Mouse (Mus musculus) liver, embryonic 12.5 days (tissue): ENCODE measurements around the gene Tmx4. TPM values are rescaled to one million over a fixed set of nuclear protein-coding genes. Genes with fewer than 3 reads are reported as not detected.

Experiments
- ATAC-seq: fragments of 200-750 bp; cut with Nextera tagmentation; 2 replicates; pipeline ENCODE4 v1.8.0; 2017; ENCODE audit warnings: moderate number of reproducible peaks, mild to moderate bottlenecking, moderate library complexity
- H3K27ac ChIP-seq: fragments of 300-500 bp; sonication (generic); 2 replicates; pipeline ENCODE4 v1.5.1; 2016; ENCODE audit warnings: mild to moderate bottlenecking
- H3K27me3 ChIP-seq: fragments of 300-500 bp; sonication (generic); replicated peaks from 2 replicates; pipeline ENCODE4 v1.6.1; 2016; ENCODE audit warnings: mild to moderate bottlenecking, moderate library complexity
- H3K36me3 ChIP-seq: fragments of 300-500 bp; sonication (generic); 2 replicates; pipeline ENCODE4 v1.6.1; 2016; ENCODE audit warnings: mild to moderate bottlenecking, moderate library complexity
- H3K4me1 ChIP-seq: fragments of 300-500 bp; sonication (generic); 2 replicates; pipeline ENCODE4 v1.6.1; 2016
- H3K4me2 ChIP-seq: fragments of 300-500 bp; sonication (generic); 2 replicates; pipeline ENCODE4 v1.6.1; 2016; ENCODE audit warnings: mild to moderate bottlenecking, moderate library complexity
- H3K4me3 ChIP-seq: fragments of 300-500 bp; sonication (generic); 2 replicates; pipeline ENCODE4 v1.5.1; 2016; ENCODE audit warnings: mild to moderate bottlenecking, moderate library complexity
- H3K9ac ChIP-seq: fragments of 300-500 bp; sonication (generic); 2 replicates; pipeline ENCODE4 v1.6.1; 2016; ENCODE audit warnings: mild to moderate bottlenecking, moderate library complexity
- H3K9me3 ChIP-seq: fragments of 300-500 bp; sonication (generic); replicated peaks from 2 replicates; pipeline ENCODE4 v1.6.1; 2016; ENCODE audit warnings: mild to moderate bottlenecking, moderate library complexity
- WGBS: fragments of 180-500 bp; shearing (Covaris S2); methylation state at CpG from one replicate; pipeline ENCODE4 v1.1.7; 2016; ENCODE audit not compliant: insufficient replicate concordance; 5-methylcytosine and 5-hydroxymethylcytosine counted together
- polyA plus RNA-seq: library from polyadenylated mRNA; unstranded; fragments of >200 nt; fragmentation: Nextera tagmentation; extraction: Ambion mirVana; gene quantifications from 2 replicates; pipeline ENCODE4 v1.2.1, GENCODE M21; 2016

Gene Tmx4
- polyA plus RNA-seq, result 10.8 and 12.1 TPM in 2 replicates

- ATAC-seq, result peak; percentile 100
- Histone ChIP-seq H3K4me1 (peaks cover 36% of the 10 kb centered on the region), H3K27me3 (no peaks in the 10 kb centered on the region), H3K36me3 (peaks cover 6% of the 10 kb centered on the region), H3K9ac (peak within 1 kb of the TSS; percentile 92), H3K4me2 (peak within 1 kb of the TSS; percentile 89), H3K9me3 (no peaks in the 10 kb centered on the region), H3K4me3 (peak within 1 kb of the TSS; percentile 81), H3K27ac (peak within 1 kb of the TSS; percentile 100)
- under 1% methylated on average over 57 of the region's 57 CpGs for WGBS
Observed at GRCm38 (mm10) chr2:134643514-134644300, at the start of gene Tmx4. TSS of gene Tmx4 (minus strand) at chr2:134644145.

GRCm38 (mm10) chr2:134692125-134692524, 48.2 kb upstream of the Tmx4 start:
- Histone ChIP-seq H3K27me3 (no peaks in the 10 kb centered on the region), H3K27ac (no peak overlapping the region), H3K4me2 (no peak overlapping the region), H3K9me3 (no peaks in the 10 kb centered on the region), H3K4me1 (no peaks in the 10 kb centered on the region), H3K36me3 (no peaks in the 10 kb centered on the region), H3K9ac (no peak overlapping the region), H3K4me3 (no peak overlapping the region)
- ATAC-seq, result no peak
- 33% methylated on average over 1 of the region's 1 CpGs for WGBS

GRCm38 (mm10) chr2:134691055-134691454, 47.1 kb upstream of the Tmx4 start:
- 75% methylated on average over 7 of the region's 7 CpGs for WGBS
- no peaks in the 10 kb centered on the region for H3K9me3 ChIP-seq
- no peaks in the 10 kb centered on the region for H3K36me3 ChIP-seq
- no peak overlapping the region for H3K9ac ChIP-seq
- no peaks in the 10 kb centered on the region for H3K4me1 ChIP-seq
- ATAC-seq, result no peak
- no peak overlapping the region for H3K27ac ChIP-seq
- no peak overlapping the region for H3K4me3 ChIP-seq
- H3K27me3 ChIP-seq, result no peaks in the 10 kb centered on the region
- no peak overlapping the region for H3K4me2 ChIP-seq

- 70% methylated on average over 3 of the region's 3 CpGs for WGBS
- H3K27me3 ChIP-seq, result no peaks in the 10 kb centered on the region
- no peaks in the 10 kb centered on the region for H3K4me1 ChIP-seq
- H3K36me3 ChIP-seq, result no peaks in the 10 kb centered on the region
- no peak overlapping the region for H3K27ac ChIP-seq
- no peak overlapping the region for H3K9ac ChIP-seq
- no peak overlapping the region for H3K4me2 ChIP-seq
- no peak for ATAC-seq
- no peak overlapping the region for H3K4me3 ChIP-seq
- H3K9me3 ChIP-seq, result no peaks in the 10 kb centered on the region
Observed at GRCm38 (mm10) chr2:134682326-134682725, 38.4 kb upstream of the Tmx4 start.

- no peak overlapping the region for H3K4me3 ChIP-seq
- ATAC-seq, result no peak
- no peak overlapping the region for H3K27ac ChIP-seq
- WGBS, result 28% methylated on average over 9 of the region's 9 CpGs
- no peaks in the 10 kb centered on the region for H3K4me1 ChIP-seq
- no peak overlapping the region for H3K9ac ChIP-seq
- no peaks in the 10 kb centered on the region for H3K27me3 ChIP-seq
- H3K4me2 ChIP-seq, result no peak overlapping the region
- no peaks in the 10 kb centered on the region for H3K9me3 ChIP-seq
- no peaks in the 10 kb centered on the region for H3K36me3 ChIP-seq
Observed at GRCm38 (mm10) chr2:134681271-134681961, 37.5 kb upstream of the Tmx4 start.

- no peak overlapping the region for H3K27ac ChIP-seq
- no peaks in the 10 kb centered on the region for H3K9me3 ChIP-seq
- H3K4me3 ChIP-seq, result no peak overlapping the region
- WGBS, result 44% methylated on average over 3 of the region's 3 CpGs
- H3K36me3 ChIP-seq, result no peaks in the 10 kb centered on the region
- no peaks in the 10 kb centered on the region for H3K4me1 ChIP-seq
- no peaks in the 10 kb centered on the region for H3K27me3 ChIP-seq
- ATAC-seq, result no peak
- no peak overlapping the region for H3K9ac ChIP-seq
- H3K4me2 ChIP-seq, result no peak overlapping the region
Observed at GRCm38 (mm10) chr2:134679567-134679966, 35.6 kb upstream of the Tmx4 start.

GRCm38 (mm10) chr2:134675465-134675864, 31.5 kb upstream of the Tmx4 start:
- Histone ChIP-seq H3K4me2 (no peak overlapping the region), H3K9ac (no peak overlapping the region), H3K9me3 (no peaks in the 10 kb centered on the region), H3K4me3 (no peak overlapping the region), H3K27ac (no peak overlapping the region), H3K4me1 (no peaks in the 10 kb centered on the region), H3K36me3 (no peaks in the 10 kb centered on the region), H3K27me3 (no peaks in the 10 kb centered on the region)
- WGBS, result 53% methylated on average over 1 of the region's 1 CpGs
- no peak for ATAC-seq

- ATAC-seq, result no peak
- WGBS, result 57% methylated on average over 5 of the region's 5 CpGs
- H3K27ac ChIP-seq, result no peak overlapping the region
- no peaks in the 10 kb centered on the region for H3K9me3 ChIP-seq
- no peak overlapping the region for H3K9ac ChIP-seq
- H3K4me1 ChIP-seq, result no peaks in the 10 kb centered on the region
- no peak overlapping the region for H3K4me2 ChIP-seq
- H3K4me3 ChIP-seq, result no peak overlapping the region
- H3K27me3 ChIP-seq, result no peaks in the 10 kb centered on the region
- no peaks in the 10 kb centered on the region for H3K36me3 ChIP-seq
Observed at GRCm38 (mm10) chr2:134673604-134674003, 29.7 kb upstream of the Tmx4 start.

- no peak for ATAC-seq
- WGBS, result 21% methylated on average over 4 of the region's 4 CpGs
Observed at GRCm38 (mm10) chr2:134656477-134656876, 12.5 kb upstream of the Tmx4 start.

GRCm38 (mm10) chr2:134654668-134655067, 10.7 kb upstream of the Tmx4 start:
- Histone ChIP-seq H3K36me3 (no peaks in the 10 kb centered on the region), H3K9me3 (no peaks in the 10 kb centered on the region), H3K9ac (no peak overlapping the region), H3K4me2 (no peak overlapping the region), H3K27me3 (no peaks in the 10 kb centered on the region; the same call in 1 of the 2 replicates), H3K27ac (no peak overlapping the region), H3K4me3 (no peak overlapping the region), H3K4me1 (no peaks in the 10 kb centered on the region)
- no peak for ATAC-seq

More at GRCm38 (mm10) chr2:134656477-134656876, 12.5 kb upstream of the Tmx4 start:
- Histone ChIP-seq H3K9ac (no peak overlapping the region), H3K4me1 (no peaks in the 10 kb centered on the region), H3K27me3 (no peaks in the 10 kb centered on the region; the same call in 1 of the 2 replicates), H3K36me3 (no peaks in the 10 kb centered on the region), H3K4me2 (no peak overlapping the region), H3K9me3 (no peaks in the 10 kb centered on the region), H3K27ac (no peak overlapping the region), H3K4me3 (no peak overlapping the region)

GRCm38 (mm10) chr2:134652759-134653158, 8.8 kb upstream of the Tmx4 start:
- no peak overlapping the region for H3K27ac ChIP-seq

GRCm38 (mm10) chr2:134648999-134649398, 5.1 kb upstream of the Tmx4 start:
- whole genome bisulfite sequencing, result 69% methylated on average over 3 of the region's 3 CpGs
- H3K27ac ChIP-seq, result no peak overlapping the region

More at GRCm38 (mm10) chr2:134652759-134653158, 8.8 kb upstream of the Tmx4 start:
- H3K4me3 ChIP-seq, result no peak overlapping the region
- H3K4me1 ChIP-seq, result no peaks in the 10 kb centered on the region
- H3K4me2 ChIP-seq, result no peak overlapping the region
- no peaks in the 10 kb centered on the region for H3K36me3 ChIP-seq
- WGBS, result 77% methylated on average over 5 of the region's 5 CpGs
- no peak overlapping the region for H3K9ac ChIP-seq
- no peak for ATAC-seq
- no peaks in the 10 kb centered on the region; the same call in 1 of the 2 replicates for H3K27me3 ChIP-seq
- H3K9me3 ChIP-seq, result no peaks in the 10 kb centered on the region

More at GRCm38 (mm10) chr2:134648999-134649398, 5.1 kb upstream of the Tmx4 start:
- no peak for ATAC-seq
- Histone ChIP-seq H3K4me2 (no peak overlapping the region), H3K36me3 (no peaks in the 10 kb centered on the region), H3K4me1 (peaks cover 17% of the 10 kb centered on the region), H3K9ac (no peak overlapping the region), H3K27me3 (no peaks in the 10 kb centered on the region), H3K9me3 (no peaks in the 10 kb centered on the region), H3K4me3 (no peak overlapping the region)
